Mouse (Mus musculus) small intestine, adult 2 months (tissue): Measurements from ENCODE around the gene Gm12666. TPM values are rescaled to one million over a fixed set of nuclear protein-coding genes. Genes with fewer than 3 reads are reported as not detected.
"Not testable (repeated sequence)": the region's sequence is repeated elsewhere in the genome, so short reads cannot be mapped to it uniquely, and the experiment has no call there.

Source experiments
- H3K27ac ChIP-seq: fragments of 200-500 bp; 2 replicates; pipeline ENCODE4 v1.5.1; 2012; ENCODE audit warnings: low read depth, low read length, control low read depth, inconsistent platforms; ENCODE audit not compliant: insufficient read depth
- H3K27me3 ChIP-seq: fragments of 200-500 bp; 2 replicates; pipeline ENCODE4 v1.6.1; 2012; ENCODE audit warnings: mild to moderate bottlenecking, moderate library complexity, low read length, inconsistent platforms; ENCODE audit not compliant: control insufficient read depth, insufficient read depth
- H3K36me3 ChIP-seq: fragments of 200-500 bp; 2 replicates; pipeline ENCODE4 v1.6.1; 2012; ENCODE audit warnings: mild to moderate bottlenecking, low read length, control low read depth, inconsistent platforms; ENCODE audit not compliant: control insufficient read depth, insufficient read depth
- H3K4me1 ChIP-seq: fragments of 200-500 bp; 2 replicates; pipeline ENCODE4 v1.6.1; 2012; ENCODE audit warnings: low read length, inconsistent platforms, mixed read lengths; ENCODE audit not compliant: control insufficient read depth, insufficient read depth, insufficient read length
- H3K4me3 ChIP-seq: fragments of 200-500 bp; 2 replicates; pipeline ENCODE4 v1.5.1; 2012; ENCODE audit warnings: low read depth, mild to moderate bottlenecking, control low read depth, inconsistent platforms, low read length, moderate library complexity
- CTCF ChIP-seq: fragments of 200-500 bp; IDR thresholded peaks from 2 replicates; pipeline ENCODE4 v1.5.1; 2012; ENCODE audit warnings: low read depth, mild to moderate bottlenecking, control low read depth, inconsistent platforms, low read length, moderate library complexity, mixed read lengths; ENCODE audit not compliant: insufficient replicate concordance, insufficient read length; ENCODE audit errors: extremely low read depth
- POLR2A ChIP-seq: fragments of 200-500 bp; IDR thresholded peaks from 2 replicates; pipeline ENCODE4 v1.6.1; 2012; ENCODE audit warnings: low read depth, mild to moderate bottlenecking, control low read depth, inconsistent platforms, low read length, moderate library complexity
- WGBS: fragments of 180-500 bp; shearing (Covaris S2); methylation state at CpG from one replicate; pipeline ENCODE4 v1.1.7; 2018; 5-methylcytosine and 5-hydroxymethylcytosine counted together
- polyA plus RNA-seq: library from polyadenylated mRNA; depleted of rRNA; stranded (reverse); fragments of >200 nt; gene quantifications from 2 replicates; pipeline ENCODE4 v1.2.3, GENCODE M21; 2012; rRNA removed

The Gm12666 gene
- polyA plus RNA-seq: not detected in 2 replicates

GRCm38 (mm10) chr4:92191649-92192048 is at the start of gene Gm12666:
Gene Gm12666 (minus strand): TSS chr4:92191749.
- H3K4me1 ChIP-seq, H3K27me3 ChIP-seq, H3K4me3 ChIP-seq, H3K36me3 ChIP-seq, H3K27ac ChIP-seq: not testable (repeated sequence)
- WGBS: 75% methylated on average over 1 of the region's 1 CpGs

DNA sequence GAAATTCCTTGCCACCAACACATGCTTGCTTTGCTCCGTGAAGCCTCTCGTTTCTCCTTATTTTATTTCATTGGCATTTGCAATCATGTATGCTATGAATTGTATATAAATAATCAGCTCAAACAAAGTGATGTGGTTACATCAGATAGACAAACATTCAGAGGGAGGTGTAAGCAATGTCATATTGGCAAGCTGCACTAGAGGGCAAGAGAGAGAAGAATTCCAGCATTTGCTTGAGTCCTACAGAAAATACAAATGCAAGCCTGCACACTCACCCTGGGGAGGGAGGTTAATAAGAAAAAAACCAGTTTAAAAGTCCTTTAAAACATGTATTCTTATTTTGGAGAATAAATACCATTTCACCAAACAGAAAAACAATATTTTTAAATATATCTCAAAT is 34.8 kb upstream of the Gm12666 start:
- Histone ChIP-seq H3K4me3 (no peak overlapping the region), H3K27ac (no peak overlapping the region), H3K27me3 (no peaks in the 10 kb centered on the region), H3K36me3 (no peaks in the 10 kb centered on the region), H3K4me1 (no peaks in the 10 kb centered on the region)
- no peak for TF ChIP-seq POLR2A
- TF ChIP-seq CTCF: no peak
- WGBS: 81% methylated on average over 2 of the region's 2 CpGs

- no peaks in the 10 kb centered on the region for H3K27me3 ChIP-seq
- H3K36me3 ChIP-seq: no peaks in the 10 kb centered on the region
- H3K4me1 ChIP-seq: no peaks in the 10 kb centered on the region
- H3K27ac ChIP-seq: no peak overlapping the region
- no peak overlapping the region for H3K4me3 ChIP-seq
- TF ChIP-seq CTCF (no peak), POLR2A (no peak)
- WGBS: 67% methylated on average over 1 of the region's 1 CpGs
Observed at GRCm38 (mm10) chr4:92216286-92216685, 24.7 kb upstream of the Gm12666 start.

DNA sequence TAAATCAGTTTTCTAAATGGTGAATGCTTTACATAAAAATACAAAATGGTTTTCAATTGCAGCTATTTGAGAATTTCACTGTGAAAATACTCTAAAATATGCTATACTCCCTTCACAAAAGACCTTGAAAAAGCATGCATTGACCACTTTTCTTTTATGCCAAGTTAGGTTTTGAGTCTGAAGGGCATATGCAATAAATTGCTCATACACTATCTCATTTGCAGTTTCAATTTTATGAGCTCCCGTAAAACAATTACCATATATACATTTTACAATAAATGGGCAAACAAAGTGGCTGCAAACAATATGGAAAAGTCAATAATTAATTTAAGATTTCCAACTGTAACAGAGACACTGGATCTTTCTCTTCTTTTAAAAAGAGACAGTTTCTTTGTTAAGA is 38.9 kb downstream of the Gm12666 start:
- TF ChIP-seq CTCF (no peak), POLR2A (no peak)
- Histone ChIP-seq H3K4me3 (no peak overlapping the region), H3K36me3 (no peaks in the 10 kb centered on the region), H3K4me1 (no peaks in the 10 kb centered on the region), H3K27ac (no peak overlapping the region), H3K27me3 (no peaks in the 10 kb centered on the region)
- WGBS: 34% methylated on average over 1 of the region's 1 CpGs

DNA sequence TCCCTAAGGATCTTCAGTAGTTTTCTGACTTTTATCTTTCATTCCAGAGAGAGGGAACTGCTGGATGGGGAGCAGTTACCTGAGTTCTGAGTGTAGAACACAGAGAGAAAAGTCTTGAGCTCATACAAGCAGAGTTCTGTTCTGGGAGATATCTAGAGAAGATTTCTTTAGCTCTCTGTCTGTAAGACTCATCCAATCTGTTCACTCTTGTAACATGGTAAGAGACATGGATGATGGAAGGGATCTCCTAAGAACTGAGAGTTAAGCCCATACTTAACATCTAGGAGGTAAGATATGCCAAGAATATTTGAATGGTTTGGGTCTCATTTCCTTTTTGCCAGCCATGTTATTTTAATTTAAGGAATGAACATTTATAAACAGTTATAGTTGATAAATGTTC is 44.4 kb downstream of the Gm12666 start, which contains the start of gene Izumo3:
Izumo3 (minus strand) TSS at position 101 of the 400 bp plus-strand sequence.
- no peaks in the 10 kb centered on the region for H3K4me1 ChIP-seq
- TF ChIP-seq POLR2A (no peak), CTCF (no peak)
- H3K27ac ChIP-seq: no peak within 1 kb of the TSS
- no peak within 1 kb of the TSS for H3K4me3 ChIP-seq
- no peaks in the 10 kb centered on the region for H3K36me3 ChIP-seq
- H3K27me3 ChIP-seq: no peaks in the 10 kb centered on the region

Other genes with a start within 250 kb of the Gm12666 start
- not detected in 2 replicates for gene Izumo3, start 44.5 kb downstream of the Gm12666 start, polyA plus RNA-seq